Mouse (Mus musculus) CH12.LX (cell line): ENCODE measurements around the gene Nelfb. TPM values are rescaled to one million over a fixed set of nuclear protein-coding genes. Genes with fewer than 3 reads are reported as not detected.

Experiments
- DNase-seq: peaks from one replicate; pipeline ENCODE4 v3.0.0-alpha.2; 2013; ENCODE audit errors: extremely low read depth
- H3K27ac ChIP-seq: 2 replicates; pipeline ENCODE4 v1.5.1; 2012; ENCODE audit warnings: low read depth, mild to moderate bottlenecking, control low read depth, moderate library complexity; ENCODE audit not compliant: insufficient read depth
- H3K27me3 ChIP-seq: replicated peaks from 2 replicates; pipeline ENCODE3; 2012; ENCODE audit warnings: inconsistent platforms
- H3K36me3 ChIP-seq, 2 experiments: replicated peaks in 1 of 2; 2 replicates each; pipeline versions ENCODE3 to v1.6.1; 2012; ENCODE audit warnings: inconsistent platforms in 1 of 2, low read length in 1 of 2, mild to moderate bottlenecking in 1 of 2, mixed read lengths in 1 of 2, moderate library complexity in 1 of 2; ENCODE audit not compliant: control insufficient read depth in 1 of 2, insufficient read depth in 1 of 2
- H3K4me1 ChIP-seq, 2 experiments: 2 replicates each; pipeline ENCODE4 v1.6.1; 2012; ENCODE audit warnings: inconsistent platforms in 1 of 2, moderate library complexity in 1 of 2; ENCODE audit not compliant: insufficient read depth in 2 of 2, control insufficient read depth in 1 of 2
- H3K4me2 ChIP-seq: 2 replicates; pipeline ENCODE4 v1.6.1; 2012; ENCODE audit warnings: low read depth, mild to moderate bottlenecking, control low read depth; ENCODE audit not compliant: poor library complexity, insufficient read depth, severe bottlenecking
- H3K4me3 ChIP-seq, 3 experiments: fragments of 150-350 bp in 1 of 3; sonication (generic) in 1 of 3; replicated peaks in 1 of 3; 2 replicates each; pipeline versions ENCODE3 to v1.5.1; 2011 to 2012; ENCODE audit warnings: low read depth in 2 of 3, low read length in 2 of 3, mild to moderate bottlenecking in 2 of 3, moderate library complexity in 2 of 3, control low read depth in 1 of 3, improper control_type of control experiment in 1 of 3, inconsistent platforms in 1 of 3, mixed read lengths in 1 of 3; ENCODE audit not compliant: poor library complexity in 1 of 3
- H3K79me2 ChIP-seq: replicated peaks from 2 replicates; pipeline ENCODE4 v1.6.1; 2012; ENCODE audit warnings: mild to moderate bottlenecking, moderate library complexity; ENCODE audit not compliant: control insufficient read depth, poor library complexity, insufficient read depth, severe bottlenecking; ENCODE audit errors: extremely low read depth
- H3K9ac ChIP-seq: 2 replicates; pipeline ENCODE4 v1.6.1; 2012; ENCODE audit warnings: low read depth, mild to moderate bottlenecking, control low read depth, moderate library complexity; ENCODE audit not compliant: insufficient read depth
- H3K9me3 ChIP-seq: replicated peaks from 2 replicates; pipeline ENCODE3; 2012; ENCODE audit warnings: low read length, inconsistent platforms, mixed read lengths
- BHLHE40 ChIP-seq: IDR thresholded peaks from 2 replicates; pipeline ENCODE4 v1.6.1; 2011; ENCODE audit warnings: mild to moderate bottlenecking, low read depth, low read length, improper control_type of control experiment
- CHD1 ChIP-seq: IDR thresholded peaks from 2 replicates; pipeline ENCODE4 v1.6.1; 2012; ENCODE audit warnings: low read depth, low read length, improper control_type of control experiment, inconsistent platforms
- CHD2 ChIP-seq: IDR thresholded peaks from 2 replicates; pipeline ENCODE4 v1.6.1; 2011; ENCODE audit warnings: low read length, improper control_type of control experiment
- ELF1 ChIP-seq: IDR thresholded peaks from 2 replicates; pipeline ENCODE4 v1.6.1; 2014; ENCODE audit warnings: low read depth, mild to moderate bottlenecking, inconsistent platforms, low read length, improper control_type of control experiment
- EP300 ChIP-seq: IDR thresholded peaks from 2 replicates; pipeline ENCODE4 v1.6.1; 2011; ENCODE audit warnings: low read length, improper control_type of control experiment
- GABPA ChIP-seq: IDR thresholded peaks from 2 replicates; pipeline ENCODE4 v1.6.1; 2012; ENCODE audit warnings: low read depth, low read length, improper control_type of control experiment, inconsistent platforms; ENCODE audit not compliant: insufficient replicate concordance
- JUND ChIP-seq: conservative IDR thresholded peaks from 2 replicates; pipeline ENCODE4 v1.6.1; 2011; ENCODE audit warnings: low read depth, low read length, improper control_type of control experiment
- MAFK ChIP-seq: IDR thresholded peaks from 2 replicates; pipeline ENCODE4 v1.6.1; 2011; ENCODE audit warnings: low read length, improper control_type of control experiment; ENCODE audit not compliant: insufficient replicate concordance
- MAX ChIP-seq: IDR thresholded peaks from 2 replicates; pipeline ENCODE4 v1.6.1; 2011; ENCODE audit warnings: low read length, improper control_type of control experiment
- MAZ ChIP-seq: IDR thresholded peaks from 2 replicates; pipeline ENCODE4 v1.6.1; 2012; ENCODE audit warnings: low read depth, mild to moderate bottlenecking, inconsistent platforms, low read length, improper control_type of control experiment, moderate library complexity
- NELFE ChIP-seq: IDR thresholded peaks from 2 replicates; pipeline ENCODE4 v1.6.1; 2011; ENCODE audit warnings: low read depth, low read length, improper control_type of control experiment
- PAX5 ChIP-seq: IDR thresholded peaks from 2 replicates; pipeline ENCODE4 v1.6.1; 2012; ENCODE audit warnings: low read length, inconsistent platforms, mixed read lengths
- POLR2A ChIP-seq: IDR thresholded peaks from 2 replicates; pipeline ENCODE4 v1.6.1; 2011; ENCODE audit warnings: low read depth, mild to moderate bottlenecking, improper control_type of control experiment, low read length
- RAD21 ChIP-seq: IDR thresholded peaks from 2 replicates; pipeline ENCODE4 v1.6.1; 2011; ENCODE audit warnings: low read depth, mild to moderate bottlenecking, low read length, improper control_type of control experiment, moderate library complexity
- RCOR1 ChIP-seq: conservative IDR thresholded peaks from 2 replicates; pipeline ENCODE4 v1.6.1; 2012; ENCODE audit warnings: low read depth, mild to moderate bottlenecking, inconsistent platforms, low read length, improper control_type of control experiment
- SIN3A ChIP-seq: IDR thresholded peaks from 2 replicates; pipeline ENCODE4 v1.6.1; 2012; ENCODE audit warnings: low read length, improper control_type of control experiment, inconsistent platforms
- SMC3 ChIP-seq: IDR thresholded peaks from 2 replicates; pipeline ENCODE4 v1.6.1; 2011; ENCODE audit warnings: low read depth, low read length, improper control_type of control experiment
- TBP ChIP-seq: conservative IDR thresholded peaks from 2 replicates; pipeline ENCODE4 v1.6.1; 2011; ENCODE audit warnings: low read depth, low read length, improper control_type of control experiment
- UBTF ChIP-seq: IDR thresholded peaks from 2 replicates; pipeline ENCODE4 v1.6.1; 2012; ENCODE audit warnings: low read depth, mild to moderate bottlenecking, inconsistent platforms, low read length, improper control_type of control experiment, moderate library complexity
- ZC3H11A ChIP-seq: IDR thresholded peaks from 2 replicates; pipeline ENCODE4 v1.6.1; 2012; ENCODE audit warnings: low read depth, mild to moderate bottlenecking, inconsistent platforms, low read length, improper control_type of control experiment
- ZKSCAN1 ChIP-seq: IDR thresholded peaks from 2 replicates; pipeline ENCODE4 v1.6.1; 2012; ENCODE audit warnings: low read depth, inconsistent platforms, low read length, improper control_type of control experiment, borderline replicate concordance
- ZMIZ1 ChIP-seq: IDR thresholded peaks from 2 replicates; pipeline ENCODE4 v1.6.1; 2012; ENCODE audit warnings: low read depth, mild to moderate bottlenecking, inconsistent platforms, low read length, improper control_type of control experiment
- ZNF384 ChIP-seq: IDR thresholded peaks from 2 replicates; pipeline ENCODE4 v1.6.1; 2012; ENCODE audit warnings: low read depth, low read length, improper control_type of control experiment, inconsistent platforms
- dilution Hi-C: fragments of 300-500 bp; cut with MboI; formaldehyde crosslinking; loops from 2 replicates; pipeline ENCODE4 v1.14.3; 2020; ENCODE audit warnings: low sequenced_read_pairs; ENCODE audit not compliant: extremely low pct_unique_long_range_greater_than_20kb, extremely low pct_ligation_motif_present
- in situ Hi-C: fragments of 300-500 bp; cut with MboI; formaldehyde crosslinking; loops from 3 replicates; pipeline ENCODE4 v1.14.3; 2019; ENCODE audit warnings: low sequenced_read_pairs, low pct_ligation_motif_present, low pct_unique_long_range_greater_than_20kb, mixed read lengths
- polyA plus RNA-seq: library from polyadenylated mRNA; unstranded; fragments of >175 nt; gene quantifications from 2 replicates; pipeline ENCODE4 v1.2.1, GENCODE M21; 2012; ENCODE audit warnings: low read depth; ENCODE audit not compliant: insufficient read length
- total RNA-seq, 2 experiments: library from RNA; depleted of rRNA; stranded (reverse); fragments of 300-350 nt in 1 of 2; fragments of >200 nt in 1 of 2; gene quantifications; 2 replicates each; pipeline ENCODE4 v1.2.3; 2012 to 2014

Nelfb gene
- total and polyA plus RNA-seq, 3 experiments = 53.6 to 58.0 (median 57.0) TPM

- Histone ChIP-seq H3K4me1 (peaks cover 12 to 15% of the 10 kb centered on the region in 2 experiments), H3K4me2 (no peak overlapping the region), H3K9me3 (peaks cover under 1% of the 10 kb centered on the region), H3K4me3 (no peak overlapping the region), H3K36me3 (no peaks in the 10 kb centered on the region), H3K79me2 (no peaks in the 10 kb centered on the region), H3K27ac (no peak overlapping the region), H3K9ac (no peak overlapping the region), H3K27me3 (peaks cover 72% of the 10 kb centered on the region)
- in situ Hi-C loops = no loop called here
- dilution Hi-C loops = no loop called here
- no peak for TF ChIP-seq ZKSCAN1
- no peak for TF ChIP-seq GABPA
- TF ChIP-seq CHD1 = no peak
- no peak for TF ChIP-seq POLR2A
- no peak for TF ChIP-seq NELFE
- TF ChIP-seq ZNF384 = no peak
- TF ChIP-seq TBP = no peak
- no peak for TF ChIP-seq MAX
- no peak for TF ChIP-seq UBTF
- DNase-seq = no peak
Measured at GRCm38 (mm10) chr2:25175690-25176078, 35.6 kb downstream of the Nelfb start.

GRCm38 (mm10) chr2:25174866-25175689 is 36.2 kb downstream of the Nelfb start:
- Histone ChIP-seq H3K4me2 (no peak overlapping the region), H3K27me3 (peaks cover 66% of the 10 kb centered on the region), H3K79me2 (no peaks in the 10 kb centered on the region), H3K9ac (no peak overlapping the region), H3K27ac (no peak overlapping the region), H3K4me1 (peaks cover 15 to 17% of the 10 kb centered on the region in 2 experiments), H3K9me3 (no peaks in the 10 kb centered on the region), H3K36me3 (no peaks in the 10 kb centered on the region), H3K4me3 (no peak overlapping the region)
- in situ Hi-C loops = no loop called here
- no peak for DNase-seq
- TF ChIP-seq CHD2 = peak; percentile 41; the same call in 1 of the 2 replicates
- no peak for TF ChIP-seq MAZ
- dilution Hi-C loops = no loop called here

- in situ Hi-C loops = no loop called here
- dilution Hi-C loops = no loop called here
- Histone ChIP-seq H3K36me3 (no peaks in the 10 kb centered on the region), H3K27ac (no peak overlapping the region)
- no peak for TF ChIP-seq EP300
- TF ChIP-seq MAX = no peak
- no peak for TF ChIP-seq ZMIZ1
- TF ChIP-seq BHLHE40 = no peak
- no peak for TF ChIP-seq ZC3H11A
- no peak for TF ChIP-seq NELFE
- TF ChIP-seq MAFK = no peak
- TF ChIP-seq ELF1 = no peak
- TF ChIP-seq CHD2 = no peak
- TF ChIP-seq GABPA = no peak
- no peak for TF ChIP-seq SMC3
- no peak for TF ChIP-seq TBP
- TF ChIP-seq RAD21 = no peak
- TF ChIP-seq PAX5 = no peak
- TF ChIP-seq POLR2A = no peak
- TF ChIP-seq SIN3A = no peak
- TF ChIP-seq JUND = no peak
- TF ChIP-seq RCOR1 = no peak
- TF ChIP-seq, all 38 proteins: peak for 0
- no peak for DNase-seq
- Histone ChIP-seq H3K4me1 (peaks cover 15 to 23% of the 10 kb centered on the region in 2 experiments), H3K27me3 (peaks cover 55% of the 10 kb centered on the region), H3K9ac (no peak overlapping the region), H3K9me3 (no peaks in the 10 kb centered on the region), H3K4me2 (no peak overlapping the region), H3K4me3 (no peak overlapping the region), H3K79me2 (no peaks in the 10 kb centered on the region)
Measured at GRCm38 (mm10) chr2:25173821-25174220, 37.5 kb downstream of the Nelfb start.
